Mouse (Mus musculus): Measurements from ENCODE around the gene Synpr. TPM values are rescaled to one million over a fixed set of nuclear protein-coding genes. Genes with fewer than 3 reads are reported as not detected.

Synpr gene
- polyA plus RNA-seq, 1 experiment from 2014 or later = 5.7 TPM

DNA sequence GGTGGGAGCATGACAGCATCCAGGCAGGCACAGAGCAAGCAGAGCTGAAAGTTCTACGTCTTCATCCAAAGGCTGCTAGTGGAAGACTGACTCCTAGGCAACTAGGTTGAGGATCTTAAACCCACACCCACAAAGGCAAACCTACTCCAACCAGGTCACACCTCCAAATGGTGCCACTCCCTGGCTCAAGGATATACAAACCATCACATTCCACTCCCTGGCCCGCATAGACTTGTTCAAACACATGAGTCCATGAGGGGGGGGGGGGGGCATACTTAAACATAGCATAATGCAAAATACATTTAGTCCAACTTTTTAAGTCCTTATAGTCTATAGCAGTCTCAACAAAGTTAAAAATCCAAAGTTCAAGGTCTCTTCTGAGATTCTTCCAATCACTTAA, 312.6 kb downstream of the Synpr start:
- H3K36me3 ChIP-seq (ENCODE audit: control insufficient read depth, insufficient read depth, low read length) = no peaks in the 10 kb centered on the region
- H3K9ac ChIP-seq (ENCODE audit: low read length) = no peak overlapping the region
- no peak overlapping the region for H3K4me2 ChIP-seq (ENCODE audit: low read depth, low read length)
- 55% methylated on average over 2 of the region's 2 CpGs for WGBS
- H3K4me1 ChIP-seq (ENCODE audit: control insufficient read depth, insufficient read depth, low read length) = no peaks in the 10 kb centered on the region
- ATAC-seq (ENCODE audit: insufficient read depth, low FRiP score) = no peak
- H3K4me3 ChIP-seq (replicated peaks; ENCODE audit: low read length) = no peak overlapping the region
- H3K27ac ChIP-seq (ENCODE audit: low read length) = no peak overlapping the region
- H3K9me3 ChIP-seq (replicated peaks; ENCODE audit: control insufficient read depth, low read length) = no peaks in the 10 kb centered on the region
- H3K27me3 ChIP-seq (ENCODE audit: control insufficient read depth, insufficient read depth, low read length) = no peaks in the 10 kb centered on the region

GRCm38 (mm10) chr14:13620531-13620930, 336.0 kb downstream of the Synpr start:
- WGBS = 27% methylated on average over 2 of the region's 2 CpGs
- no peaks in the 10 kb centered on the region for H3K4me1 ChIP-seq (ENCODE audit: control insufficient read depth, insufficient read depth, low read length)

GRCm38 (mm10) chr14:13649865-13650264, 365.3 kb downstream of the Synpr start:
- Histone ChIP-seq H3K27me3 (ENCODE audit: control insufficient read depth, insufficient read depth, low read length) (no peaks in the 10 kb centered on the region), H3K4me2 (ENCODE audit: low read depth, low read length) (no peak overlapping the region), H3K27ac (ENCODE audit: low read length) (no peak overlapping the region), H3K36me3 (ENCODE audit: control insufficient read depth, insufficient read depth, low read length) (no peaks in the 10 kb centered on the region), H3K4me3 (replicated peaks; ENCODE audit: low read length) (no peak overlapping the region), H3K9me3 (replicated peaks; ENCODE audit: control insufficient read depth, low read length) (no peaks in the 10 kb centered on the region), H3K9ac (ENCODE audit: low read length) (no peak overlapping the region), H3K4me1 (ENCODE audit: control insufficient read depth, insufficient read depth, low read length) (no peaks in the 10 kb centered on the region)
- no peak for ATAC-seq (ENCODE audit: insufficient read depth, low FRiP score)
- WGBS = 84% methylated on average over 1 of the region's 1 CpGs

More at GRCm38 (mm10) chr14:13620531-13620930, 336.0 kb downstream of the Synpr start:
- Histone ChIP-seq H3K9ac (ENCODE audit: low read length) (no peak overlapping the region), H3K9me3 (replicated peaks; ENCODE audit: control insufficient read depth, low read length) (no peaks in the 10 kb centered on the region), H3K36me3 (ENCODE audit: control insufficient read depth, insufficient read depth, low read length) (no peaks in the 10 kb centered on the region), H3K27me3 (ENCODE audit: control insufficient read depth, insufficient read depth, low read length) (no peaks in the 10 kb centered on the region), H3K4me3 (replicated peaks; ENCODE audit: low read length) (no peak overlapping the region), H3K27ac (ENCODE audit: low read length) (no peak overlapping the region), H3K4me2 (ENCODE audit: low read depth, low read length) (no peak overlapping the region)
- no peak for ATAC-seq (ENCODE audit: insufficient read depth, low FRiP score)

GRCm38 (mm10) chr14:13651039-13651438, 366.5 kb downstream of the Synpr start:
- H3K4me1 ChIP-seq (ENCODE audit: control insufficient read depth, insufficient read depth, low read length) = no peaks in the 10 kb centered on the region
- ATAC-seq (ENCODE audit: insufficient read depth, low FRiP score) = no peak
- H3K9ac ChIP-seq (ENCODE audit: low read length) = no peak overlapping the region
- no peaks in the 10 kb centered on the region for H3K36me3 ChIP-seq (ENCODE audit: control insufficient read depth, insufficient read depth, low read length)
- H3K9me3 ChIP-seq (replicated peaks; ENCODE audit: control insufficient read depth, low read length) = no peaks in the 10 kb centered on the region
- no peaks in the 10 kb centered on the region for H3K27me3 ChIP-seq (ENCODE audit: control insufficient read depth, insufficient read depth, low read length)
- no peak overlapping the region for H3K27ac ChIP-seq (ENCODE audit: low read length)
- no peak overlapping the region for H3K4me3 ChIP-seq (replicated peaks; ENCODE audit: low read length)
- no peak overlapping the region for H3K4me2 ChIP-seq (ENCODE audit: low read depth, low read length)
- WGBS = 69% methylated on average over 1 of the region's 1 CpGs

GRCm38 (mm10) chr14:13651541-13652298, 367.1 kb downstream of the Synpr start:
- Histone ChIP-seq H3K4me1 (ENCODE audit: control insufficient read depth, insufficient read depth, low read length) (no peaks in the 10 kb centered on the region), H3K4me3 (replicated peaks; ENCODE audit: low read length) (no peak overlapping the region), H3K27me3 (ENCODE audit: control insufficient read depth, insufficient read depth, low read length) (no peaks in the 10 kb centered on the region), H3K9ac (ENCODE audit: low read length) (no peak overlapping the region), H3K4me2 (ENCODE audit: low read depth, low read length) (no peak overlapping the region), H3K9me3 (replicated peaks; ENCODE audit: control insufficient read depth, low read length) (no peaks in the 10 kb centered on the region), H3K27ac (ENCODE audit: low read length) (no peak overlapping the region), H3K36me3 (ENCODE audit: control insufficient read depth, insufficient read depth, low read length) (no peaks in the 10 kb centered on the region)
- 74% methylated on average over 2 of the region's 2 CpGs for WGBS
- ATAC-seq (ENCODE audit: insufficient read depth, low FRiP score) = no peak

Data from stomach, embryonic 16.5 days (tissue).